Mouse (Mus musculus): ENCODE data around the gene Pxn. TPM values are rescaled to one million over a fixed set of nuclear protein-coding genes. Genes with fewer than 3 reads are reported as not detected.
"Not testable (repeated sequence)": the region's sequence is repeated elsewhere in the genome, so short reads cannot be mapped to it uniquely, and the experiment has no call there.

Gene Pxn
- polyA plus RNA-seq, 1 experiment: 82.6 TPM

DNA sequence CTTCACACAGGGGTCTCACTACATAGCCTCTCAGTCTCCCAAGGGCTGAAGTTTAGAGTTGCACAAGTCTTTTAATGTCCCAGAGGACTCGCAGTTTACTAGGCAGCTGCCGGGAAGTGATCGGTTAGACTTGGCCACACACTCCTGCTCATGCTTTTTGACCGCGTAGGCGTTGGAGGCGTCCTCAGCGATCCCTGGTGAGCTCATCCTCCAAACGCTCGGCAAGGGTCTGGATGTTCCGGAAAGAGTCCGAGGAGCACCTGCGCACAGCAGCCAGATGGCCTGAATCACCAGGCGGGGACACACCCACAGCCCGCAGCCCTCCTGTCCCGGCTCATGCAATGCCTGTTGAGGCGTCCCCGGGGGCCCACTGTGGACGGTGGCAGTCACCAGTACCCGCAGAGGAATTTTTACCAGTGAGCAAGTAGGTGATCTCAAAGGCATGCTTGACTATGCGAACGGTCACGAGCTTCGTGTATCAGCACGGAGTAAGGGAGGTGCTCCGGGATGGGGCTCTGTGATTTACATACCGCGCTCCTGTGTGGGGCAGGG, 14.6 kb upstream of the Pxn start:
- no peak for TF ChIP-seq CTCF (IDR thresholded peaks at IDR 0.05; ENCODE audit: control insufficient read depth, insufficient read depth, insufficient replicate concordance, low read depth, low read length)
- no peak for TF ChIP-seq POLR2A (IDR thresholded peaks at IDR 0.05; ENCODE audit: control insufficient read depth, low read depth, low read length)
- no peaks in the 10 kb centered on the region for H3K36me3 ChIP-seq (ENCODE audit: control insufficient read depth, insufficient read depth, low read length)
- H3K4me3 ChIP-seq (ENCODE audit: control insufficient read depth, low read depth, low read length): peak overlapping the region; percentile 60
- peaks cover 11% of the 10 kb centered on the region for H3K4me1 ChIP-seq (ENCODE audit: control insufficient read depth, insufficient read depth, low read length)
- no peaks in the 10 kb centered on the region for H3K27me3 ChIP-seq (ENCODE audit: control insufficient read depth, insufficient read depth, low read length)
- H3K27ac ChIP-seq (ENCODE audit: control insufficient read depth, insufficient read depth, low read depth, low read length): peak overlapping the region; percentile 22; the same call in 1 of the 2 replicates

DNA sequence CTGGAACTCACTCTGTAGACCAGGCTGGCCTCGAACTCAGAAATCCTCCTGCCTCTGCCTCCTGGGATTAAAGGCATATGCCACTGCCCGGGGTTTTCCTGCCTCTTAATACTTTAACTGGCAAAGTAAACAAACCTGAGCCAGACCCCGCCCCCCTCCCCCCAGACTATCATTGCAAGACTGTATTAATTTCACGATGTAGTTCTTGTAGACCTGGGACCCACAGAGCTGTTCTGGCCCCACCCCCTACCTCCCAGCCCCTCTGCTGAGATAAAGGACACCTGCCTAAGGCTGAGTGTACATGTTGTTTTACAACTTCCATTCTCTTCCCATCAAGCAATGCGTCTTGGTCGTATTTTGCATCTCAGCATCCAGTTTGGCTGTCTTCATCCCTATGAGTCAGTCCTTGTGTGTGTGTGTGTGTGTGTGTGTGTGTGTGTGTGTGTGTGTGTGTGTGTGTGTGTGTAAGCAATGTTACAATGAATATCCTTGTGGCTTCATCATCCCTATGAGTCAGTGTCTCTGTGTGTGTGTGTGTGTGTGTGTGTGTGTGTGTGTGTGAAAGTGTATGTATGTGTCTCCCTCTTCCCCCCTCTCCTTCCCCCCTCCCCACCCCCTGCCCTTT, 13.7 kb upstream of the Pxn start:
- H3K27ac ChIP-seq (ENCODE audit: control insufficient read depth, insufficient read depth, low read depth, low read length): no peak overlapping the region
- no peak overlapping the region for H3K4me3 ChIP-seq (ENCODE audit: control insufficient read depth, low read depth, low read length)
- TF ChIP-seq CTCF (IDR thresholded peaks at IDR 0.05; ENCODE audit: control insufficient read depth, insufficient read depth, insufficient replicate concordance, low read depth, low read length): no peak
- no peak for TF ChIP-seq POLR2A (IDR thresholded peaks at IDR 0.05; ENCODE audit: control insufficient read depth, low read depth, low read length)
- H3K4me1 ChIP-seq (ENCODE audit: control insufficient read depth, insufficient read depth, low read length): peaks cover 11% of the 10 kb centered on the region
- no peaks in the 10 kb centered on the region for H3K27me3 ChIP-seq (ENCODE audit: control insufficient read depth, insufficient read depth, low read length)
- no peaks in the 10 kb centered on the region for H3K36me3 ChIP-seq (ENCODE audit: control insufficient read depth, insufficient read depth, low read length)

DNA sequence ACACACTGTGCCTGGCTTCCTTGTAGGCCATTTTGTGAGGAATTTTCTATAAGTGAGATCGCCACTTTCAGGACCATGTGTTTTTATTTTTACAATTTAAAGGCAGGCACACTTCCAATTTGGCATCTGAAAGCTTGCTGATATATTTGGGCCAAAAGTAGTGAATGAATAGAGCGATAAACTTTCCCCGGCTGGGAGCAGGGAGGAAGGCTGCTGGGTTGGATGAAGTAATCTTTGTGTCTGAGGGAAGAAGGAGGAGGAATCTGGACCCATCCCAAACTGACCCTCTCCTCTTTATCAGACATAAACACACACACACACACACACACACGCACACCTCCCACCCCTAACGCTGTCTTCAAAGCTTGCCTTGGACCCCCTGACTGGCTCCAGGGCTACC, 13.0 kb upstream of the Pxn start:
- Histone ChIP-seq H3K36me3 (ENCODE audit: control insufficient read depth, insufficient read depth, low read length) (no peaks in the 10 kb centered on the region), H3K4me1 (ENCODE audit: control insufficient read depth, insufficient read depth, low read length) (peaks cover 11% of the 10 kb centered on the region), H3K27ac (ENCODE audit: control insufficient read depth, insufficient read depth, low read depth, low read length) (peak overlapping the region; percentile 38; the same call in 1 of the 2 replicates), H3K27me3 (ENCODE audit: control insufficient read depth, insufficient read depth, low read length) (no peaks in the 10 kb centered on the region), H3K4me3 (ENCODE audit: control insufficient read depth, low read depth, low read length) (no peak overlapping the region)
- no peak for TF ChIP-seq CTCF (IDR thresholded peaks at IDR 0.05; ENCODE audit: control insufficient read depth, insufficient read depth, insufficient replicate concordance, low read depth, low read length)
- TF ChIP-seq POLR2A (IDR thresholded peaks at IDR 0.05; ENCODE audit: control insufficient read depth, low read depth, low read length): no peak

DNA sequence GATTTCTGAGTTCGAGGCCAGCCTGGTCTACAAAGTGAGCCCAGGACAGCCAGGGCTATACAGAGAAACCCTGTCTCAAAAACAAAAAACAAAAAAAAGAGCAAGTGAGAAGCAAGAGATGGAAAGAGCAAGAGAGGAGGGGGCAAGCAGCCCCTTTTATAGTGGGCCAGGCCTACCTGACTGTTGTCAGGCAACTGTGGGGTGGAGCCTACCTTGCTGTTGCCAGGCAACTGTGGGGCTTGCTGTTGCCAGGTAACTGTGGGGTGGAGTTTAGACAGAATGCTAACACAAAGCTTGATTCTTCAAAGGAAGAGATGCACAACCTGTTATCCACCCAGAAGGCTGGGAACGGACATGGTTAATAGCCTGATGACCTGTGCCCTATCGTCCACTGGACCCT, 10.9 kb upstream of the Pxn start:
- H3K4me3 ChIP-seq (ENCODE audit: control insufficient read depth, low read depth, low read length): peak overlapping the region; percentile 38
- H3K4me1 ChIP-seq (ENCODE audit: control insufficient read depth, insufficient read depth, low read length); H3K27me3 ChIP-seq (ENCODE audit: control insufficient read depth, insufficient read depth, low read length); H3K36me3 ChIP-seq (ENCODE audit: control insufficient read depth, insufficient read depth, low read length); H3K27ac ChIP-seq (ENCODE audit: control insufficient read depth, insufficient read depth, low read depth, low read length): not testable (repeated sequence)

DNA sequence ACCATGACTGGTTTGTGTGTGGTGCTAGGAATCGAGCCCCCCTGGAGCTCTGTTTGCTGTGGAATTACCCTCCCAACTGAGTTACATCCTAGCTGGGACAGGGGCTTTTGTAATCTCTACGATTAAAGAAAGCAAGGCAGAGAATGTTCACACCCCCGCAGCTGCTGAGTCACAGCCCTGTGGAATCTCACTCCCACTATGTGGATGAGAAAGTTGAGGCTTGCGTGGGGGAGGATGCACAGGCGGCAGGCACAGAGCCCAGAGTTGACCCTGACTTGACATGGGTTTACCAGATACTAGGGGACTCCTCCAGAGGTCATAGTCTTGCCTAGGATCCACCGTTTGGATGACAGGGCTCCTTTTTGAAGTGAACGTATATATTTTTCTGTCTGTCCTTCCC, 9.4 kb upstream of the Pxn start:
- peaks cover 5% of the 10 kb centered on the region for H3K4me1 ChIP-seq (ENCODE audit: control insufficient read depth, insufficient read depth, low read length)
- no peaks in the 10 kb centered on the region for H3K27me3 ChIP-seq (ENCODE audit: control insufficient read depth, insufficient read depth, low read length)
- H3K27ac ChIP-seq (ENCODE audit: control insufficient read depth, insufficient read depth, low read depth, low read length): no peak overlapping the region
- peak overlapping the region; percentile 3 for H3K4me3 ChIP-seq (ENCODE audit: control insufficient read depth, low read depth, low read length)
- TF ChIP-seq POLR2A (IDR thresholded peaks at IDR 0.05; ENCODE audit: control insufficient read depth, low read depth, low read length): no peak
- no peak for TF ChIP-seq CTCF (IDR thresholded peaks at IDR 0.05; ENCODE audit: control insufficient read depth, insufficient read depth, insufficient replicate concordance, low read depth, low read length)
- no peaks in the 10 kb centered on the region for H3K36me3 ChIP-seq (ENCODE audit: control insufficient read depth, insufficient read depth, low read length)

DNA sequence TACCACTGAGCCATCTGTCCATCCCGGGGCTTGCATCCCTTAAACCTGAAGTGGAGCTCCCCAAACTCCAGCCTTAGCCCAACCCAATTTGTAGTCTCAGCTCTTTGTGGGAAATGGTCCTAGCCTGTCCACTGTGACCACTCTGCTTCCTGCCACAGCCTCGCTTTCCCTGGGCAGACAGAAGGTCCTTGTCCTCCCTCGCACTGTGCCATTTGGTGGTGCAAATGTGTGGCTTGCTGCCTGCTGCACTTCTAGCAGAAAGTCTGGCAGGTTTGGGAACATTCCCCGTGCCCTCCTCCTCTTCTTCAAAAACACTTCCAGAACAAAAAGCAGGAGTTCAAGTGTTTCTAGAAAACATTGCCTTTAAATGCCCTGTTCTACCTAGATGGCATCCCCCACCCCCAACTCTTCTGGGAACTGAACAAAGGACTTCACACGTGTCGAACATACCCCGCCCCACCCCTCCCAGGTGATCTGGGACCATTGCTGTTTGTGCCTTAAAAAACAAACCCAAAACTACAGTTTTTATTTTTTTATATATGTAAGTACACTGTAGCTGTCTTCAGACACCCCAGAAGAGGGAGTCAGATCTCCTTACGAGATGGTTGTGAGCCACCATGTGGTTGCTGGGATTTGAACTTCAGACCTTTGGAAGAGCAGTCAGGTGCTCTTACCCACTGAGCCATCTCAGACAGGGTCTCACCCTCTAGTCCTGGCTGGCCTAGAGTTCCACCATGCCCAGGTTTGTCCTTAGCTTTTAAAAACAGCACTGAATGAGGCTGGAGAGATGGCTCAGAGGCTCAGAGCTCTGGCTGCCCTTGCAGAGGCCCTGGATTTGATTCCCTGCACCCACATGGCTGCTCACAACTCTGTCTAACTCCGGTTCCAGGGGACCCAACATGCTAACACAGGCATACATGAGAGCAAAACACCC, 7.9 kb upstream of the Pxn start:
- H3K27me3 ChIP-seq (ENCODE audit: control insufficient read depth, insufficient read depth, low read length): no peaks in the 10 kb centered on the region
- H3K4me3 ChIP-seq (ENCODE audit: control insufficient read depth, low read depth, low read length): no peak overlapping the region
- H3K36me3 ChIP-seq (ENCODE audit: control insufficient read depth, insufficient read depth, low read length): no peaks in the 10 kb centered on the region
- peaks cover 2% of the 10 kb centered on the region; the same call in 1 of the 2 replicates for H3K4me1 ChIP-seq (ENCODE audit: control insufficient read depth, insufficient read depth, low read length)
- no peak overlapping the region for H3K27ac ChIP-seq (ENCODE audit: control insufficient read depth, insufficient read depth, low read depth, low read length)
- no peak for TF ChIP-seq CTCF (IDR thresholded peaks at IDR 0.05; ENCODE audit: control insufficient read depth, insufficient read depth, insufficient replicate concordance, low read depth, low read length)
- no peak for TF ChIP-seq POLR2A (IDR thresholded peaks at IDR 0.05; ENCODE audit: control insufficient read depth, low read depth, low read length)

DNA sequence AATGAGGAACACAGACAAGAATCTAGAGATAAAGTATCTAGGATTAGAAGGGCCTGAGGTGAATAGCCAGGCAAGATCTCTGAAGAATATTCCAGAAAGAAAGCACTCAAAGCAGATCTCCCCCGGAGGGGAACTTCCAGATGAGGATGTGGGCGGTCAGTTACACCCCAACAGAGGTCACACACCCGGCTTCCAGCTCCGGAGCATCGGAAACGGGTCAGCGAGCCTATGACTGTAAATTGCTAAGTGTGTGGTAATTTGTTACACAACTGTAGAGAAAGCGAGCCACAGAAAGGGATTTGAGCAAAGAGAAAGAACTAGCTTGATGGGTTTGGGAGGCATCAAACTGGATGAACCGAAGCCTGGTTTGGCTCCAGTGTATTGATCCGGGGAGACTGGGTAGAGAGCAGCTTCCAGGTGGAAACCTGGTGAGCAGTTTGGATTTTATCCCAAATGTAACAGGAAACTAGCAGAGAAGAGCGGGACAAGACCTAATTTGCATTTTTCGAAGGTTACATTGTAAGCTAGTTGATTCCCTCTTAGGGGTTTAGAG, 6.0 kb upstream of the Pxn start:
- no peak for TF ChIP-seq CTCF (IDR thresholded peaks at IDR 0.05; ENCODE audit: control insufficient read depth, insufficient read depth, insufficient replicate concordance, low read depth, low read length)
- TF ChIP-seq POLR2A (IDR thresholded peaks at IDR 0.05; ENCODE audit: control insufficient read depth, low read depth, low read length): no peak
- Histone ChIP-seq H3K27ac (ENCODE audit: control insufficient read depth, insufficient read depth, low read depth, low read length) (no peak overlapping the region), H3K36me3 (ENCODE audit: control insufficient read depth, insufficient read depth, low read length) (no peaks in the 10 kb centered on the region), H3K4me3 (ENCODE audit: control insufficient read depth, low read depth, low read length) (no peak overlapping the region), H3K4me1 (ENCODE audit: control insufficient read depth, insufficient read depth, low read length) (no peaks in the 10 kb centered on the region), H3K27me3 (ENCODE audit: control insufficient read depth, insufficient read depth, low read length) (no peaks in the 10 kb centered on the region)
